Mouse (Mus musculus) bone marrow, adult 2 months (tissue): ENCODE measurements at regions not wholly inside any gene's neighbourhood (a gene's known extent, or its start where the extent isn't known, plus 50 kb on each side); places are given as distances from the start of the nearest gene placed in this dataset.

Experiments used
- H3K27ac ChIP-seq: fragments of 200-500 bp; 2 replicates; pipeline ENCODE4 v1.5.1; 2012; ENCODE audit warnings: low read depth, mild to moderate bottlenecking, control low read depth, inconsistent platforms, low read length; ENCODE audit not compliant: control insufficient read depth, poor library complexity, insufficient read depth
- H3K4me1 ChIP-seq: fragments of 200-500 bp; 2 replicates; pipeline ENCODE4 v1.6.1; 2011; ENCODE audit warnings: low read length; ENCODE audit not compliant: control insufficient read depth, insufficient read depth
- H3K4me3 ChIP-seq: fragments of 200-500 bp; replicated peaks from 2 replicates; pipeline ENCODE3; 2011; ENCODE audit warnings: mild to moderate bottlenecking, low read depth, low read length, control low read depth; ENCODE audit not compliant: control insufficient read depth
- CTCF ChIP-seq: fragments of 200-500 bp; IDR thresholded peaks from 2 replicates; pipeline ENCODE4 v1.5.1; 2011; ENCODE audit warnings: low read length, control low read depth; ENCODE audit not compliant: control insufficient read depth, insufficient read depth
- POLR2A ChIP-seq: fragments of 200-500 bp; IDR thresholded peaks from 2 replicates; pipeline ENCODE4 v1.6.1; 2011; ENCODE audit warnings: low read depth, mild to moderate bottlenecking, control low read depth, low read length, borderline replicate concordance; ENCODE audit not compliant: control insufficient read depth
- WGBS: fragments of 180-500 bp; shearing (Covaris S2); methylation state at CpG from one replicate; pipeline ENCODE4 v1.1.7; 2018; 5-methylcytosine and 5-hydroxymethylcytosine counted together

- no peak overlapping the region for H3K4me3 ChIP-seq
- no peaks in the 10 kb centered on the region for H3K4me1 ChIP-seq
- 82% methylated on average over 6 of the region's 6 CpGs for WGBS
- no peak overlapping the region for H3K27ac ChIP-seq
- TF ChIP-seq CTCF (no peak), POLR2A (no peak)
Observed at GRCm38 (mm10) chr14:48351652-48352051, 94.3 kb upstream of the Tmem260 start.

- TF ChIP-seq CTCF (no peak), POLR2A (no peak)
- Histone ChIP-seq H3K4me3 (no peak overlapping the region), H3K27ac (no peak overlapping the region), H3K4me1 (no peaks in the 10 kb centered on the region)
Observed at GRCm38 (mm10) chr14:48352825-48353224, 93.1 kb upstream of the Tmem260 start.

GRCm38 (mm10) chr14:48354176-48354575 lies 91.7 kb upstream of the Tmem260 start:
- TF ChIP-seq CTCF (no peak), POLR2A (no peak)
- Histone ChIP-seq H3K4me1 (no peaks in the 10 kb centered on the region), H3K27ac (no peak overlapping the region), H3K4me3 (no peak overlapping the region)
- WGBS: 28% methylated on average over 1 of the region's 1 CpGs

- Histone ChIP-seq H3K27ac (no peak overlapping the region), H3K4me1 (no peaks in the 10 kb centered on the region), H3K4me3 (no peak overlapping the region)
- 81% methylated on average over 8 of the region's 8 CpGs for WGBS
- TF ChIP-seq CTCF (no peak), POLR2A (no peak)
Observed at GRCm38 (mm10) chr14:48357441-48357840, 88.5 kb upstream of the Tmem260 start.

GRCm38 (mm10) chr14:48358487-48359159 lies 87.3 kb upstream of the Tmem260 start:
- WGBS: 42% methylated on average over 12 of the region's 12 CpGs
- Histone ChIP-seq H3K4me3 (no peak overlapping the region), H3K4me1 (no peaks in the 10 kb centered on the region), H3K27ac (no peak overlapping the region)
- TF ChIP-seq POLR2A: no peak
- TF ChIP-seq CTCF: no peak

- no peaks in the 10 kb centered on the region for H3K4me1 ChIP-seq
- H3K27ac ChIP-seq: no peak overlapping the region
- TF ChIP-seq POLR2A (no peak), CTCF (no peak)
- WGBS: 82% methylated on average over 7 of the region's 7 CpGs
- H3K4me3 ChIP-seq: no peak overlapping the region
Observed at GRCm38 (mm10) chr14:48361820-48362219, 84.1 kb upstream of the Tmem260 start.

- no peak for TF ChIP-seq POLR2A
- TF ChIP-seq CTCF: peak; percentile 44
- H3K4me1 ChIP-seq: no peaks in the 10 kb centered on the region
- H3K4me3 ChIP-seq: no peak overlapping the region
- WGBS: 16% methylated on average over 7 of the region's 7 CpGs
- H3K27ac ChIP-seq: no peak overlapping the region
Observed at GRCm38 (mm10) chr14:48367006-48367405, 78.9 kb upstream of the Tmem260 start.

- Histone ChIP-seq H3K4me1 (no peaks in the 10 kb centered on the region), H3K27ac (no peak overlapping the region), H3K4me3 (no peak overlapping the region)
- 0% methylated on average over 1 of the region's 1 CpGs for WGBS
- TF ChIP-seq CTCF (no peak), POLR2A (no peak)
Observed at GRCm38 (mm10) chr14:48370322-48370721, 75.6 kb upstream of the Tmem260 start.

- Histone ChIP-seq H3K4me1 (no peaks in the 10 kb centered on the region), H3K27ac (no peak overlapping the region), H3K4me3 (no peak overlapping the region)
- 61% methylated on average over 5 of the region's 5 CpGs for WGBS
- TF ChIP-seq CTCF: no peak
- no peak for TF ChIP-seq POLR2A
Observed at GRCm38 (mm10) chr14:48371766-48372165, 74.2 kb upstream of the Tmem260 start.
